Mouse (Mus musculus) spleen, postnatal 36 days (tissue): ENCODE measurements around the gene Slc25a25.

Experiments
- DNase-seq, 2 experiments: peaks; one replicate each; pipeline ENCODE4 v3.0.0; 2022; ENCODE audit warnings: low spot score in 2 of 2, mixed read lengths in 1 of 2

The Slc25a25 gene

GRCm38 (mm10) chr2:32429215-32429891, 21.9 kb downstream of the Slc25a25 start:
- DNase-seq: no peak

DNA sequence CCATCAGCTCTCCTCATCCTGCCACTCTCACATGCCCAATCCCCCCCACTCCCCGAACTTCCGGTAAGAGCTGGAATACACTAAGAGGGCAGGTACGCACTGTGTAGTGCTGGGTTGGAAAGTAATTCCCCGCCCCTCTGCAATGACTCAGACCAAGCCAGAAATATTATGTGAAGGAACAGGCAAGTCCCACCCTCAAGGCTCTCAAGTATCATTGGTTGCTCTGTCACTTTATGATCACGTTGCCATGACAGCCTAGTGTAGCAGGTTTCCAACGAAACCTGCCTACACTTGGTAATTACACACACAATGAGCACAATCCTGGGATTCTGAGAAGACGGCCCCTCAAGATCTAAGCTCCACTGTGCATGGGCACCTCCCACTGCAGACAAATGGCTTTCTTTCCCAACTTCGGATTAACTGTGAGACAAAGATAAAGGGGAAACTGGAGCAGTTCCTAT, 23.0 kb downstream of the Slc25a25 start:
- DNase-seq: no peak

DNA sequence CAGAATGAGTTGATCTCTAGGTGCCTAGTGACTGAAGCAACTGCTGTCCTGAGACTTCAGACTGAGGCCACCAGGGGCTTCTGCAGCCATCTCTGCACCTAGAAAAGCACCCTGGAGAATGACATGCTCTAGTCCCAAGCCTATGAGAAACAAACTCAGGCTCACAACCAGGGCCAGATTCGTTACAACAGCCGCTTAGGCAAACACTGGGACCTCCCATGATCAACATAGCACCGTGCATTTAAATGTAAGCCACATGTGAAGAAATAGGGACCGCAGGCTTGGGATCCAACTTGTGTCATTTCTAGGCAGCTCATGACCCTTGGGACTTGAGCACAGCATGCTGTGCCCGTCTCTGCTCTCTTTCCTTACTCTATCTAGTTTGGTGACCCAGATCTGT, 23.5 kb downstream of the Slc25a25 start:
- DNase-seq: no peak

DNA sequence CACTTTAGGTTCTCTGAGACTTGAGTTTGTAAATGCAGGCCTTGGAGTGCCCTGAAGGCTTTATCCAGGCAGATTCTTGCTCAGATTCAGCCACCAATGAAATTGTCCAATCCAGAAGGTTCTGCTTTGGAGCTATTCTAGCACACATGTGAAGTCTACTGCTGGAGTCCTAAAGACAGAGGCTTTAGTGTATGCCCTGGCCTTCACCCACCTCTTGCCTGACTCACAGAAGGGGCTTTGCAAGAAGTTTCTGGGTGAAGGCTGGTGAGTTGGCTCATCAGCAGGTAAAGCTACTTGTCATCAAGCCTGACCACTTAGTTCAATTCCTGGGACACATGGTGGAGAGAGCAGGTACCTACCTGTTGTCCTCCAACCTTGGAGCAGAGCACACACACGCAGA, 25.1 kb downstream of the Slc25a25 start:
- no peak for DNase-seq

- no peak for DNase-seq
Observed at GRCm38 (mm10) chr2:32425568-32425967, 25.7 kb downstream of the Slc25a25 start.

DNA sequence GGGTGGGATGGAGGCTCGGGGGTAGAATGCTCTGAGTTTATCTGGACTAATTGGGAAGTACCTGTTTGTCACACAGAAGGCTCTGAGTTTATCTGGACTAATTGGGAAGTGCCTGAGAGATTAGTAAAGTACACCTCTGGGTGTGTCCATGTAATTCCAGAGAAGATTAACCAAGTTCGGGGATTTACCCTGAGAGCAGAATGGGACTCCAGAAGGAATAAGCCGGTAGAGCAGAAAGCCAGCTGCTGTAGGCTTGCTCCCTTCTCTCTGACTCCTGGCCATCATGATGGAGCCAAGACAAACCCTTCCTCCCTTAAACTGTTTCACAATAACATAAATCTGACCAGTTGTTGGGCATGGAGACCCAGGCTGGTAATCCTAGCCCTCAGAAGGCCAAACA, 26.4 kb downstream of the Slc25a25 start:
- no peak for DNase-seq

- DNase-seq: peak; percentile 31 to 37
Observed at GRCm38 (mm10) chr2:32423481-32424331, 27.5 kb downstream of the Slc25a25 start.

DNA sequence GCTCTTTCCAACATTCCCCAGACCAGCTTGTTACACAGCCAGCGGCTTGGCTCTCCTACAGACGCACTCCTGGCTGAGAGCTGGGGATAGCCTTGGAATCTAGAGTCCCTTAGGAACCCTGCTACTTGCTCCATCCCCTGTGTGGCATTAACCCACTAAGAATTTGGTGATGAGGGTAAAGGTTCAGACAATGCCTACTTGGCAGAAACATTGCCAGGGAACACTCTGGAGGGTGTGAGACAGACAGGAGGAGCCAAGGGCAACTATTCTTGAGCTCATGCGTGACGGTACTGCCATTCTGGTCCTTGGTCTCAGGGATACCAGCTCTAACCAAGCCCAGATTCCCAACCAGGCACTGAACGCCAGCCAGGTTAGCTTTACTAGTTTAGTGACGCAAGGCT, 29.4 kb downstream of the Slc25a25 start:
- no peak for DNase-seq

DNA sequence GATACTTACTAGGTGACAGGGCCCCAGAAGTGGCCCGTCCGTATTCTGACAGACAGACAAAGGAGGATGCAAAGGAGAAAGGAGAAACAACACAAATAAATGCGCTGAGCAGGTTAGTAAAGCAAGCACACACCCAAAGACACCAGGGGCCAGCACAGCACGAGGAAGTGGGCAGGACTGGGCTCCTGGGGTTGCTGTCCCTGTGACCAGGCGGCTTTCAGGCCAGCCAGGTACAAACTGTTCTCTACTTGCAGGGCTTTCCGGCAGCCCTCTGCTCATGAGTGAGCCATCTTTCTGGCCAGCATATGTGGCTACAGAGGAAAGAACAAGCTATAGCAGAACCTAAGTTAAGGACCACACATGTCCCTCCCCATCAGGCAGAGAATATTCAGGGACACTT, 30.6 kb downstream of the Slc25a25 start:
- no peak for DNase-seq

GRCm38 (mm10) chr2:32420066-32420608, 31.1 kb downstream of the Slc25a25 start:
- DNase-seq: no peak

DNA sequence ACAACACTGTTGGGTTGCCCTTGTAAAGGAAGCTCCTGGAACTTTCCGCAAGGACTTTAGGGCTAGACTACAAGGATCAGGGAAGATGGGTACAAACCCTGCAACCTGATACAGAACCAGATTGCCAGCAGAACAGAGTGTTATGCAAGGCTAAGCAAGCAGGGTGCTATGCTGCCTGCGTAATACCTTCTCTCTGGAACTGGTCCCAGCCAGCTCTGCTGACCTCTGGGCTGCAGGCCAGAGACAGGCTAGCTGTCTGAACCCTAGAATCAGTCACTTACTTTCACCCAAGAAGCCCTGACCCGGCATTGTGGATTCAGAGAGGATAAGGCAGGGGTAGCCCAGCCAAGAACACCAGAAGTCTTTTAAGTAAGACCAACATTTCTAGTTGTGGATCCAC, 31.9 kb downstream of the Slc25a25 start:
- no peak for DNase-seq

DNA sequence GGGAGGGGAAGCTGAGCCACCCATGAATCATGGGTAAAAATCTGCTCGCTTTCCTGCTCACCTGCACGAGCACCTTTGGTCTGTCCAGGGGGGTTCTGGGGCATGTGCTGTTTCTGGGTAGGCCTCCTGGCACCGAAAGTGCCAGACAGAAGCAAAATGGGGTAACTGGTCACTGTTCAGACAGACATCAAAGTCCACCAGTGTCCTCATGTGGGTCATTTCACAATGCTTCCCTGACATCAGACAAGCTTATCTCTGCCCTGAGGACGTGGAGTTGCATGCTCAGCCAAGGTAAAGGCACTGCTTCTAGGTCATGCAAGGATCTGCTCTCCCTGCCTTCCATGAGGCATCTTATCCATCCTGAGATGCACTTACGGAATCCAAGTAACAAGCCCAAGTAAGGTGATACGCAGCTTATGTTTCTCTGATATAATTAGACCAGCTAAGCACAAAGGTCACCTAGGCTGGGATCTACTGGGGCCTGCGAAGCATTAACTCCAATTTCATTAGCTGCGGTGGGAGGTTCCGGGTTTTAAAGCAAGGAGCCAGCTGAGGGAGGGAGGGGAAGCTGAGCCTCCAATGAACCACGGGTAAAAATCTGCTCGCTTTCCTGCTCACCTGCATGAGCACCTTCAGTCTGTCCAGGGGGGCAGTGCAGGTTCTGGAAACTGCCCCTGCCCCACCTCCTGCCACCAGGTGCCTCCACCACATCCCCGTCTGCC, 32.7 kb downstream of the Slc25a25 start:
- DNase-seq: no peak

DNA sequence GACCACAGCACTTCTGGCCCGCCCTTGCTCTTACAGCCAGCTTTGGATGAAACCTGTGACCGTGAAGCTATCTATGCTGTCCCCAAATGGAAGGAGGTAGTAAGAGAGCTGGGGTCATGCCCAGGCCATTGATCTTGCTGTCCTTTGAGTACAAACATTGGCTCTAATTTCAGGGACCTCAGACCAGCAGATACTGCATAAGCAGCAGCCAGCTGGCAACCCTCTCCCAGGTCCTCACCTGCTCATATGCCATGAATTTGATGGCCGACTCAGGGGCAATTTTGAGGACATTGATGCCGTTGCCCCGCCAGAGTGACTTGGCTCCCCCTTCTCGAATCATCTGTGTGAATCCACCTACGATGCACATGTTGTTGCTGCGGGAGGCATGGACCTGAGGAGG, 33.8 kb downstream of the Slc25a25 start:
- DNase-seq: no peak

DNA sequence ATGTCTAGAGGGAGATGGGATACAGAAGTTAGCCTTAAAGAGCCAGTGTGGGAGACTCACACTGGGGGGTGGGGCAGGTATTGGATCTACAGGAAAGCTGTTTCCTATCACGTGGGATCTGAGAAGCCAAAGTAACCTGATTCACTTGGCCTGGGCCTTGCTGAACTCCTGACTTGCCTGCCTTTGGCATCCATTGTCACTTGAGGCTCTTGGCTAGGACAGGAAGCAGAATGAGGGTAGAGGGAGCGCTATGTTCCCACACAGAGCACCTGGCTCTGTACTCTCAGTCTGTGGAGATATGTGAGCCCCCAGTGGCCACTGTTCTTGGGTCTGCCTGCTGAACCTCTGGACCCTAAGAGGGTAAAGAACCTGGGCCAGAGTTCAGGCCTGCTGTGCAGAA, 34.7 kb downstream of the Slc25a25 start:
- no peak for DNase-seq

- DNase-seq: no peak
Observed at GRCm38 (mm10) chr2:32415801-32416200, 35.4 kb downstream of the Slc25a25 start.

DNA sequence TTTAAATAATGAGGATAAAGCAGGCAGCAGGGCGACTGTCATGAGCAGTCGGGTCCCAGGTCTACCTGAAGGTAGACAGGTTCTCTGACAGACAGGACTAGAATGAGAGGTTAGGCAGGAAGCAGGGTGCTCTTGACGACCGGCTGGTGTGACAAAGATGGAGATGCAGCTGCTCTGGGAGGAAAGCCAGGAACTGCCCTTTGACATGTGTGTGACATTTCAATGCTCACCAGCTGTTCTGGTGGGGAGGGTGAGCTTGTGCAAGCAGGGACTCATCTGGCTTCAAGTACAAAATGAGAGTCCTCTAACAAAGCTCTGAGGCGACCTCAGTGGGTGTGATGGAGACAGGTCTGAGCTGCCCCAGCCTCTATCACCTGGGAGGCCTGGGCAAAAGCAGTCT, 37.3 kb downstream of the Slc25a25 start:
- DNase-seq: no peak

DNA sequence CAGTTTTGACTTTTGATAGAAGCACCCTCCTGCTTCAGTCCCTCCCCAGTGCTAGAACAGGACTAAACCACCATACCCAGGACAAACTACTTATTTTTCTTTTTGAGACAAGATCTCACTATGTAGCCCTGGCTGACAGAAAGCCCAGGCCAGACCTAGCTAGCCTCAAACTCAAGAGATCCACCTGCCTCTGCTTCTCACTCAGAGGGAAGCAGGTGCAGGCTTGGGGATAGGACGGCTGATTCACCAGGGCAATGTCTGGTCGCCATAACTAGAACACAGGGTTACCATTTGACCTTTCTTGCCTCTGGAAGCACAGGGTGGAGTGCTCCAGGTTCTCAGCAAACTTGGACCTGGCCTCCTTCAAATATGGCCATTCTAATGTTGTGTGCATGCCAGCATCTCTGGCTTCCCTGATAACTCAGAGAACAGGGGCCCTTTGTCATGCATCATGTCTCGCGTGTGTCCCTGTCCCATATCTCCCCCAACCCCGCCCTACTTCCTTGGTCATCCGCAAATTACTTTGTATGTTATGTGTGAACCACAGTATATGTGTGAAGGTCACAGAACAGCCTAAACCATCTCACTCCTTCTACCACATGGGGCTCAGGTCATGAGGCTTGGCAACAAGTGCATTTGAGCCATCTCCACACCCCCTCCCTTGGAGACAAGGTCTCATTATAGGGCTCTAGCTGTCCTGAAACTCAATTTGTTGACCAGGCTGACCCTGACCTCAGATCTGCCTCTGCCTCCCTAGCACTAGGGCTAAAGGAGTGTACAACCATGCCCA, 38.3 kb downstream of the Slc25a25 start:
- no peak for DNase-seq

- no peak for DNase-seq
Observed at GRCm38 (mm10) chr2:32411407-32411806, 39.8 kb downstream of the Slc25a25 start.

DNA sequence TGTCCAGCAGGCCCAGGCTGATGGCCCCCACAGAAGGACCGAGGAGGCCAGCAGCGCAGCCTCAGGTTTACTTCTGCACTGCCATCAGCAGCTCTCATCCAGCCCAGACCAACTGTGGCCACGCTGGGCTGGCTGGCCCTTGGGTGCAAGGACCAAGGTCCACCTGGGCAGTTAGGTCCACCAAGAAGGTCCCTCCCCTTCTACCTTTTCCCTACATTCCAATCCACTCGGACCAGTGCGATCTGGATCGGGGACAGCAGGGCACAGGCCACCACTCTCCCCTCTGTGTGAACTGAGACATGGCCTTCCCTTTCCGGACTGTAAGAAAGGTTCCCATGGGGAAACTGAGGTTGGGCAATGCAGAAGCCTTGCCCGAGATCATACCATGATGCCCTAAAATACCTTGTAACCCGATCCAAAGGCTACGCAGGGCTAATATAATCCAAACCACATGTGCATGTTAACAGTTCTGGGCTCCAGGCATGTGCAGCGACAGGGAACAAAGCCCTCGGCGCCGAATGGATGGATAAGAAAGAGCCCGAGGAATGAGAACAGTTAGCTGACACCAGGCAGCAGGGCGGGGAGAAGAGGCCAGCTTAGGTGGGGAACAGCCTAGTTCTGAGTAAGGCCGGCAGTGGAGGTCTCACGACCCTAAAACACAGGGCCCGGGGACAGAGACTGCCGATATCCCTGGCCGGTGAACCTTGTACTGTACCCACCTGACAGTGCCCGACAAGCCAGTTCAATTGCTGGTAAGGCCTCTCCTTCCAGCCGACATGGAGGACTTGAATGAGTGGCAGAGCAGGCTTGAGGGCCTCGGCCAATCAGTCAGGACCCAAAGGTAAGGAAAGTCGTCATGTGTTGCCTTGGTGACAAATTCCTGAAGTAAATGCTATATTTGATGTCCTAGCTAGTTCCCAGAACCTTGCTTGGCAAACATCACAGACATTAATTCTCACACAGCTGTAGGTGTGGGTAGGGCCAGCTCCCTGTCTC, 42.5 kb downstream of the Slc25a25 start:
- no peak for DNase-seq

GRCm38 (mm10) chr2:32407144-32407824, 44.0 kb downstream of the Slc25a25 start:
- no peak for DNase-seq
